Mouse (Mus musculus): ENCODE measurements around the gene Eipr1.
A peak's percentile ranks its signal among the peaks of the same experiment; 100 is the strongest.

Gene Eipr1

GRCm38 (mm10) chr12:28817891-28818290, 66.3 kb downstream of the Eipr1 start:
- peak; percentile 39 for DNase-seq (ENCODE audit: low spot score)

GRCm38 (mm10) chr12:28823518-28823917, 71.9 kb downstream of the Eipr1 start:
- DNase-seq (ENCODE audit: low spot score) = no peak

DNA sequence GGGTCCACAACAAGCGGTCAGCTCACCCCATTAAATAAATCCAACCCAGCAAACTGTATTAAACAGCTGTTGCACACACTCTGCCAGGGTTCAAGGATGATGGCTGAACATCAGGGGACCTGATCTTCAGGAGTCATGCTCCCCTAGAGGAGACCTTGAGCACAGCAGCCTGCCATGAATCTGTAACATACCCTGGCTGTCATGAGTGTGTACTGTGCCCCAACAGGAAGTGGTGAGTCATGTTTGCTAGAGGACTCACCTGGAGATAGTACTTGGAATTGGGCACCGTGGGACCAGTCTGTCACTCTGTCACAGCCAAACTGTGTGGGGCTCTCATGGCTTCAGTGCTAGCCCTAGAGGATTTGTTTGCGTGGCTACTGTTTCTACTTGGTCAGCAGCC, 77.9 kb downstream of the Eipr1 start:
- DNase-seq (ENCODE audit: low spot score) = peak; percentile 32

GRCm38 (mm10) chr12:28830471-28830870, 78.9 kb downstream of the Eipr1 start:
- no peak for DNase-seq (ENCODE audit: low spot score)

GRCm38 (mm10) chr12:28831066-28831733, 79.6 kb downstream of the Eipr1 start:
- peak; percentile 75 for DNase-seq (ENCODE audit: low spot score)

DNA sequence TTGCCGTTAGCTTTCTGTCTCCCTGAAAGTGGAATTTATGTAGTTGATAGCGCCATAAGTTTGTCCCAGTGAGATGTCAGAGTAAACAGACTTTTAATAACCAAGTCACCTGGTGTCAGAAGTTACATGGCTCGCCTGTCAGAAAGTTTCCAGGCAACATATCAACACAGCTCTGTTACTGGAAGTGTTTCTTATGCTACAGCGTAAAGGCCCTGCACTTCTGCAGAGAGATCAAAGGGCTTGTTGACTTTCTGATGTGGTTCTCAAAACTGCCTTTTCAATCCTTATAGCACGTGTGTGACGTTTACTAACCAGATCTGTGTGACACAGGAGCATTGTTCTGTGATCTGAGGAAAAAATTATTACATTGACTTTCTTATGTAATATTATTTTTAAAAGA, 82.7 kb downstream of the Eipr1 start:
- DNase-seq (ENCODE audit: low spot score) = no peak

DNA sequence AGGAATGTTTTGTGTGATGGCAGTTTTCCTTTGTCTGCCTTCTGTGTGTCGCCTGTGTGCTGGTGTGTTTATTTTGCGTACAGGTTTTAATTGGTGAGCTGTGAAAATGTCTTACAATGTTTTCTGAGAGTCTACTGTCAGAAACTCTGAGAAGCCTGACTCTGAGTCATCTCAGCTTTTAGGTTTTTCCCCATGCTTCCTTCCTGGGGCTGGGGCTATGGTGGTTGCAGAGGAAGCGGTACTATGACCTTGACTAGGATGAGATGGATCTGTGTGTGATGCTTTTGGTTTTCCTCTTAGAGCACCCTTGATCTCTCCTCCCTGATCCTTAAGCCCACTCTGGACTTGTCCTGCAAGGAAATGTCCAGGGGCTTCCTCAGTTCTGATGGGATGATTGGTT, 84.1 kb downstream of the Eipr1 start:
- no peak for DNase-seq (ENCODE audit: low spot score)

GRCm38 (mm10) chr12:28838268-28838667, 86.7 kb downstream of the Eipr1 start:
- no peak for DNase-seq (ENCODE audit: low spot score)

DNA sequence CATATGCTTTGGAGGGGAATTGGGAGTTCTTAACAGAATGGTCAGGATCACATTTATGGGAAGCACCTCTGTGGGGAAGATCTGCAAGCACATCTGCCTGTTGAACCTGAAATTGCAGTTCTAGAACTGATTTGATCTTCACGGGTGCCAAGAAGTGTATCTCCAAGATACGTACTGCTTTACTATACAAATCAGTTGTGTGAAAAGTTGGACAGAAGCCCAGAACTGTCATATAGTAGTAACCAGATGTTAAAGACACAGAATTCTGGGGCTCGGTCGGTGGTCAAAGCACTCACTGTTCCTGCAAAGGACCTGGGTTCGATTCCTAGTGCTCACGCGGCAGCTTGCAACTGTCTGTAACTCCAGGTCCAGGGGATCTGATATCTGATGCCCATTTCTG, 87.4 kb downstream of the Eipr1 start:
- DNase-seq (ENCODE audit: low spot score) = no peak

GRCm38 (mm10) chr12:28841179-28841698, 89.6 kb downstream of the Eipr1 start:
- DNase-seq (ENCODE audit: low spot score) = no peak

DNA sequence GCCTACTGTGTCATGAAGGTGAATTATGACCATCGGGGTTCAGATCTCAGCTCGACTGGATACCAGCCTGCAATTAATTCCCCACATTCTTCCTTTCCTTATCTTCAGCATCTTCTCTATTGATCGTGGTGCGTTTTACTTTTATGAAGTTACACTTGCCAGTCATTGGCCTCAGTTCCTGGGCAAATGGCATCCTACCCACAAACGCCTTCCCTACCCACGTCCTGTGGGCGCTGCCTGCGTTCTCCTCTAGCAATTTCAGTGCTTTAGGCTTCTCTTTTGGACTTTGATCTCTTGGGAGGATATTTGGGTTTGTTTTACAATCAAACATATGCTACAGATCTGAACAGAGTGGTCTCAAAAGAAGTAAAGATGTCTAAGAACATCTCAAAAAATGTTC, 94.2 kb downstream of the Eipr1 start:
- DNase-seq (ENCODE audit: low spot score) = no peak

DNA sequence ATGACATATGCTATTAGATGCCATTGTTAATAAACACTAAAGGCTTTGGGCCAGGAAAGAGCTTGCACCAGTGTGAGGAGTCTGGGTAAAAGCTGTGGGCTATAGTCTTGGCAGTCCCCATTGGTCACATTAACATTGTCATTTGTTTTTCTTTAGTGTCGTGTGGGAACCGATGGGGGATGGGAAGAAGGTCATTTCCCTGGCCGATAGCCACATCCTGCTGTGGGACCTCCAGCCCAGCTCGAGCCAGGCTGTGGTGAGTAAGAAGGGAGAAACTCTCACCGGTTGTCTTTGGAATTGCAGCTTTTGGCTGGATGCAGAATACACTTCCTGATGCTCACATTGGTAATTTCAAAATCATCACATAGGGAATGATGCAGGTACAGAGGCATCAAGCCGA, 95.8 kb downstream of the Eipr1 start:
- DNase-seq (ENCODE audit: low spot score) = no peak

DNA sequence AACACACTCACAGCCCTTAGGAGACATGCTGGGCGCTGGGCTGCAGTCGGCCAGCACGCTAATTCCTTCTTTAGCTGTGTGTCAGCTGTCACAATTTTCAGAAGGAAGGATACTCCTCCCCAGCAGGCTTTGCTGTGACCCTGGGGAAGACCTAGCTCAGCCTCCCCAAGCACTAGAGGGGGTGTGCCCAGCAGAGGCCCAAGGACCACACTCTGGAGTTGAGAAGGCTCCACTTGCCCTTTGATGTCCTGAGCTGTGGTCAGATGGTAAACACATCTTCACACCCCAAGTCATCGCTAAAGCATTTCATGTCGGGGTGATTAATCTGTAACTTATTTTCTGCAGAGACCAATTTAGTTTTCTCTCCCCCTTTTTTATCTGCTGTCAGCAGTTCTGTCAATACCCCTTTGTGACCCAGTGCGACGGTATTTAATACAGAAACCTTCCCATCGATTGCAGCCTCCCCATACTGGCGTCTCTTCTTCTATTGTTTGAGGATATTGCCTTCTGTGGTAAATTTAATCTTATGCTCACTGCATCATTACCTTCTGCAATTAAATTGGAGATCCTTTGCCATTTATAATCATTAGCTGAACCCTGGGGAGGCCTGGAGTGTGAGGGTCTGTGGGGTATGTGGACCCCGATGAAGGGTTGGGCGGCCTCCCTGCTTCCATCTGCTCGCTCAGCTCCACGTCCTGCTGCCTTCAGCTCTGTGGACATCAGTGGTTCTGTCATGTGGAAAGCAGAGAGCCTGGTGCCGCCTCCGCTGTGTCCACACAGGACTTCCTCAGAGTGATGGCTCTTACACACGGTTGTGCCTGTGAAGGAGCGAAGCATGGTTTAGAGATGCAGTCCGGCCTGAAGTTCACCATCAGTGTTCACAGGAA, 97.4 kb downstream of the Eipr1 start:
- DNase-seq (ENCODE audit: low spot score) = peak; percentile 12

- peak; percentile 44 for DNase-seq (ENCODE audit: low spot score)
Observed at GRCm38 (mm10) chr12:28859495-28860263, 108.1 kb downstream of the Eipr1 start.

- peak; percentile 34 for DNase-seq (ENCODE audit: low spot score)
Observed at GRCm38 (mm10) chr12:28860264-28860560, 108.6 kb downstream of the Eipr1 start.

DNA sequence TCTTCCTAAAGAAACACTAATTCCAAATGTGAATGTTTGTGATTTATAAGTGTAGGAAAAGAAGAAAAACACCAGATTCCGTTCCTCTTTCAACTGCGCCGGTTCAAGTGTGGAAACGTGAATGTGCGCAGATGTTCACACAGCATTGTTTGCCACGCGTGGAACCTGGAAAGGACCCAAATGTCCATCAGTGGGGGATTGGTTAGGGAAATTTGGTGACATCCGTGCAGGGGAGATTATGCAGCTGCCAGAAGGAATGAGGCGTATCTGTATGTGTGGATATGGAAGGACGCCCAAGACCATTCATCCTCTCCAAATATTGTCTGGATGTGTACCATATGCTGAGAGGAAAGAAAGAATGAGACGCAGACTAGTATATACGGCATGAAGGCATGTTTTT, 111.7 kb downstream of the Eipr1 start:
- DNase-seq (ENCODE audit: low spot score) = no peak

DNA sequence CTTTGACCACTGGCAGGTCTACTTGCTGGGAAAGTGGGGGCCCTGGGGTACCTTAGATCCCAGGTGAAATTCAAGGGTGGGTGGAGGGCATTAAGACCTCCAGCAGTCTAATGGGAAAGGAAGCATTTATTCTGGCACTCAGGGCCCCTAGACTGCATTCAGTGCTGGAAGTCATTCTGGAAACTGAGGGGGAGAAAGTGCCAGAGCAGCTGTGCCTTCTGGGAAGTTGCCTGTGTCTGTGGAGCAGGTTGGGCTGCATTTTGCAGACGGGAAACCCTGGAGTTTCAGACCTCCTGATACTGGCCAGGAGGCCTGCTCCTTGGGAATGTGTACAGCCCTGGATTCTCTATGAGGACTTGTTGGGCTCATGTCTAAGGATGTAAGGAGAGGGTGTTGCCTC, 114.5 kb downstream of the Eipr1 start:
- no peak for DNase-seq (ENCODE audit: low spot score)

GRCm38 (mm10) chr12:28868794-28869193, 117.2 kb downstream of the Eipr1 start:
- DNase-seq (ENCODE audit: low spot score) = no peak

GRCm38 (mm10) chr12:28872271-28872670, 120.7 kb downstream of the Eipr1 start:
- no peak for DNase-seq (ENCODE audit: low spot score)

DNA sequence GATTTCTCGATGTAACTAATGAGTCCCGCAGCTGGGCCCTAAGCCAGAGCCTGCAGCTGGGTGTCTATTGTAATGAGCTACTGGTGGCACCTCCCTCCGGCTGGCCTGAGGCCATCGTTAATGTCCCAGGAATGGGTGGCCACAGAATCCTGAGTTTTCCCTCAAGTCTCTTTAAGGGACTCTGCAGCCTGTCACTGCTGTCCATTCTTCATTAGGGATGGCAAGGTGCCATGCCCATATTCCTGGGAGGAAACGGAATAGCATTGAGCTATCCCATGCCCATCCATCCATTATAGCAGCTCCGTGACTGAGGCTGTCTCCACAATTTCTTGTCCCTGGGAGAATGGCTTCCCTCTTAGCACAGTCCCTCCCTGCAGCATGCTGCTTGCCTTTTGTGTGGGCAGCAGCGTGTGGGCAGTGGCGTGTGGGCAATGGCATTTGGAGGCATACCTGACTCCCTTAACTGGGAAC, 123.2 kb downstream of the Eipr1 start:
- DNase-seq (ENCODE audit: low spot score) = no peak

DNA sequence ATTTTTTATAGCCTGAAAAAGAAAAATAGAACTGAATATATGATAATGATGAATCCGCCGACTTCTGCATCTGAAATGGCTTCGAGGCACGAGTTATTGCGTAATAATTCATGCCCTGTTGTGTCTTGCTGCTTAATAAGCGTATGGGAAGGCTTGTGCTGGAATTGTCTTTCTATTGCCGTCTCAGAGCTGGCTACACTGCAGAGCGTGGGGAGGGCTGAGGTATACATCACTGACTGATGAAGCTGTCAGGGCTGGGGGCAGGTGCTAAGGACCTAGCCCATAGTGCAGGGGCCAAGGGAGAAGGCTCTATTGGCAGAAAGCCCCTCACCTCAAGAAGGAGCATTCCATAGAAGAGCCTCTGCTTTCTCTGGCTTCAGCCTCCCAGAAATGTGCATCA, 123.9 kb downstream of the Eipr1 start:
- no peak for DNase-seq (ENCODE audit: low spot score)

DNA sequence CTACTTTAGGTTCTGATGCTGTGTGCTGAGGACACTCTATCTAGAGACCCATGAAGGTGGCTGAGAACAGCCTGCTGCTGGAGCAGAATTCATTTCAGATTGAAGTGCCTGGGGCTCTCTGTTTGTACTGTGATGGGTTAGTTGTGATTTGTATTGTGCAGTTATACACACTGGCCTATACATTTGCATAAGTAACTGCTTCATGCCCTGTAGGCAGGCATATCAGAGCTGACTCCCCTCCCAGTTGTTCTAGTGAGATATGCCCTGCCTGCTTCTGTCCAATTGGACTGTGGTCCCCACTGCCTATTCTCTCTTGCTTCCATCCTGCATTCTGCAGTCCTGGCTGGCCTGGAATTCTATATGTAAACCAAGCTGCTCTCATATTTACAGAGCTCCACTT, 128.9 kb downstream of the Eipr1 start:
- DNase-seq (ENCODE audit: low spot score) = no peak

DNA sequence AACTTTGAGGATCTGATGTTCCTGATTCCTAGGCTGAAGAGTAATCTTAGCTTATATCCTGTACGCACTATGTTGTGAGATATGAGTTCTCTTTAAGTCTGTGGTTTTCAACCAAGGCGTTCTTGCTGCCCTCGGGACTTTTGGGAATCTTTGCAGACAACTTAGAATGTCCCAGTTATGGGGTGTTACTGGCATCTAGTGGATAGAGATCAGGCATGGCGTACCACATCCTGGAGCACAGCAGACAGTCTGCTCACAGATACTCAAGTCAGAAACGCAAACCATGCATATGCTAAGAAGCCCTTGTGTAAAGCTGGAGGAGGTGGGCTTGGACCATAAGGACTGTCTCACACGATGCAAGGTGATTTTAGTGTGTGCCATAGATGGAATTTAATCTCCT, 136.1 kb downstream of the Eipr1 start:
- DNase-seq (ENCODE audit: low spot score) = no peak
